Mouse (Mus musculus) bone marrow macrophage, adult 2 months (primary cell): ENCODE results near the gene Lce1a1.

ENCODE experiments used
- CTCF ChIP-seq: IDR thresholded peaks from 2 replicates; pipeline ENCODE4 v1.5.1; 2012; ENCODE audit warnings: low read depth, mild to moderate bottlenecking, low read length, moderate library complexity
- POLR2A ChIP-seq: IDR thresholded peaks from 2 replicates; pipeline ENCODE4 v1.6.1; 2012; ENCODE audit warnings: mild to moderate bottlenecking, low read depth, low read length, borderline replicate concordance

DNA sequence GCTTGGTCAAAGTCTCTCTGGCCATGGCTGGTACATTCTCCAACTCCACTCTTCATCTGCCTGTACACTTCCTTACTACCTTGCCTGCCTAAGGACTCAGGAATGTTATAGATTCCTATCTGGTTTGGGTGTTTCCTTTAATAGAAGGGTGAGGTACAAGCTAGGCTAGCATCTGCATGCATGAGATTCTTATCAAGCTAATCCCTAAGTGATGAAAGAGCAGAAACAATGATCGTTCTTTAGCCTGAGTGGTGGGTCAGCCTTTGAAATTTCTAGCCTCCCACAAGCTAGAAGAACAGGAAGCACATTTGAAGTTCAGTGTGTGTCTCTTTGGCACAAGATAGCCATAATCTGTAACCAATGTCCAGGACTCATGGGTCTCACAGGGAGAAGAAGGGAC lies 38.3 kb downstream of the Lce1a1 start:
- no peak for TF ChIP-seq CTCF
- no peak for TF ChIP-seq POLR2A
